Mouse (Mus musculus) CD8-positive naive resting alpha-beta T cell, adult 57 days (primary cell): ENCODE data around the gene Olfr551. TPM values are rescaled to one million over a fixed set of nuclear protein-coding genes. Genes with fewer than 3 reads are reported as not detected.

Experiments
- total RNA-seq: library from RNA; stranded (reverse); gene quantifications from one replicate; pipeline ENCODE4 v1.2.4, GENCODE M21; 2023

The Olfr551 gene
- total RNA-seq = not detected

GRCm38 (mm10) chr7:102591786-102592185, at the start of gene Olfr551:
Olfr551 (minus strand) TSS chr7:102591886.

GRCm38 (mm10) chr7:102638132-102638531, 46.4 kb upstream of the Olfr551 start, which contains the start of gene Olfr554:
Olfr554 (plus strand) TSS chr7:102638432.

GRCm38 (mm10) chr7:102618118-102618517, 26.4 kb upstream of the Olfr551 start, which contains the start of gene Olfr553:
Olfr553 (minus strand) TSS chr7:102618218.

DNA sequence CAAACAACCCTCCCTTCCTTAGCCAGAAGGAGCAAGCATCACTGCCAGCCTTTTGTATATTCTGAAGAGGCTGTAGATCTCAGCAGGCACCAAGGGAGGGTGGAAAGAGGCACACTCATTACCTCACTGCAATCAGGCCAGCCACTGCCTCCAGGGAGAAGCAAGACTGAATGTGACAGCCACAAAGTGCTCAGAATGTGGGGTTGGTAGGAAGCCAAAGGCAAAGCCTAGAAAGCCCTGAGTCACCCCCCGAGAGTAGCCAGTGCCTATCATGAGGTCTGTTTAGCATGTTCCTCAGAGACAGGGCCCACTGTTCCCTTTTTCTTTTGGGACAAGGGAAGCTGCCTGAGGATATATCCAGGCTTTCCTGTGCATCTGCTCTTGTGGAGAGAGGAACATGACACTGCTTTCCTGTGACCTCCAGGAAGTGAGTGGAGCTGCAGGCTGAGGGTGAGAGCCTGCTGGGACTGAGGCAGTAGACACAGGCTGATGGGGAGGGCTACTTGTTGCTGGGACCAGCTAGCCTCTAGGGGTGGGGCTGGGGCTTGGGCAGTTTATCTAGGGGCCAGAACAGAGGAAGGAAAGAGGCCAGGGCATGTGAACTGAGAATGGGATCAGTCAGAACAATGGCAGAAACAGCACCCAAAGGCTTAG, 5.8 kb upstream of the Olfr551 start, which contains the start of gene Olfr552:
Gene Olfr552 (plus strand): TSS at position 393 of the 654 bp plus-strand sequence.

DNA sequence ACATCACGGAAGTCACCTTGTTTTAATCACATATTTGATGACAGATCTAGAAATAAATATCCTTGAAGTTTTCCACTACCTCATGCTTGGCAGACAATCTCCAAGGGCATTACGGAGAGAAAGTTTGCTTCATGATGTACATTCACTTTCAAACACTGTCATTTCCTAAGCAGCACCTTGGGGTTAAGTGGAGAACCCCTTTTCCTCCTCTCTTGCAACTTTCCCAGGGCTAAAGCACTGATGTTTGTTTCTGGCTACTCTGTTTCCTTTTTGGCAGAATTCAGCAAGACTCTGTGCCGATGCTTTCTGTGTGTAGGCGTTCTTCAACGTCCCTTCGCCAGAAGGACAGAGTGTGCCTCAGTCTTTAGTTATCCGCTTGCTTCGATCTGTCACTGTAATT, 20.5 kb downstream of the Olfr551 start, which contains the start of gene Olfr550:
Gene Olfr550 (plus strand): TSS at position 301 of the 400 bp plus-strand sequence.

GRCm38 (mm10) chr7:102564999-102565997, 26.4 kb downstream of the Olfr551 start, which contains the start of gene Trim21:
Trim21 (minus strand) TSS chr7:102565486.

DNA sequence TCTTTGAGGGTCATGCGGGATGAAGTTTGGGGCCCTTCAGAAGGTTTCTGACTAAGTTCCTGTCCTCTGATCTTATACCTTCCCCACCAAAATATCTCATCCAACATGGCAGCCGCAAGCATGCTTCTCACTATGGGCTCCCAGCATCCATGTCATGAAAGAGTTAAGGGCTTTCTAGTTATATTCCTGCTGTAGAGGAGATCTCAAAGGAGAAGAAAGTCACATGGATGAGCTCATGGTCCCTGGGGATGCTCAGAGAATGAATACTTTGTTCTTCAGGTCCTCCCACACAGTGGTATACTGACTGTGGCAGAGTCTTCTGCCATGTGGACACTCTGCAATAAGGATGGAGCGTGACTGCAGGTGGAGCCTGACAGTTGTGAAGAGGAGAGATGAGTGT, 42.1 kb downstream of the Olfr551 start, which contains the start of gene Olfr549:
Gene Olfr549 (plus strand): TSS at position 301 of the 400 bp plus-strand sequence.

DNA sequence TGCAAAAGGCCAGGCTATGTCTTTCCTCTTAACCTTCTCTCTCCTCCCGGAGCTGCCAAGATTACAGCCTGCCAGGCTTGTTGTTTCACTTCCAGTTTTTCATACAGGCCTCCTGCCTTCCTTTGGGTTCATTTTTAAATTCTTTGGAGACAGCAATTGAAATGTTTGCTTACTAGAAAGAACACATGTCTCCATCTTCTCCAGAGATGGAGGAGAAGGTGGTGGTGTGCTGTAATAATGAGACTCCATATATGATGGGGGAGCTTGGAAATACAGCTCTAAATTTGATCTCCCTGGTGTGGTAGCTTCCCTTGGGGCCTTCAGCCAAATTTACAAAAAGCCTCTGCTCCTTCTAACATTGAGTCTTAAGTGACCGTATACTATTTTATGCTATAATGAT, 51.1 kb downstream of the Olfr551 start, which contains the start of gene Olfr548-ps1:
Gene Olfr548-ps1 (plus strand): TSS at position 301 of the 400 bp plus-strand sequence.

GRCm38 (mm10) chr7:102534449-102534848, 57.2 kb downstream of the Olfr551 start, which contains the start of gene Olfr547:
Olfr547 (plus strand) TSS chr7:102534749.

Other genes with a start within 250 kb of the Olfr551 start
- gene Rrm1, start 150.2 kb downstream of the Olfr551 start, total RNA-seq = 34.5 TPM
- gene Olfr543, start 110.2 kb downstream of the Olfr551 start, total RNA-seq = not detected
- gene Olfr544, start 103.6 kb downstream of the Olfr551 start, total RNA-seq = not detected
- not detected for gene Olfr545, start 92.3 kb downstream of the Olfr551 start, total RNA-seq
- not detected for gene Olfr547, start 57.1 kb downstream of the Olfr551 start, total RNA-seq
- gene Olfr548-ps1, start 51.0 kb downstream of the Olfr551 start, total RNA-seq = not detected
- gene Olfr549, start 42.0 kb downstream of the Olfr551 start, total RNA-seq = not detected
- gene Trim21, start 26.4 kb downstream of the Olfr551 start, total RNA-seq = 43.3 TPM
- not detected for gene Olfr550, start 20.4 kb downstream of the Olfr551 start, total RNA-seq
- gene Olfr552, start 5.9 kb upstream of the Olfr551 start, total RNA-seq = not detected
- gene Olfr553, start 26.3 kb upstream of the Olfr551 start, total RNA-seq = not detected
- not detected for gene Olfr554, start 46.5 kb upstream of the Olfr551 start, total RNA-seq
- gene Olfr555, start 66.9 kb upstream of the Olfr551 start, total RNA-seq = not detected
- not detected for gene Olfr556, start 73.0 kb upstream of the Olfr551 start, total RNA-seq
- gene Trim68, start 95.4 kb upstream of the Olfr551 start, total RNA-seq = 14.1 TPM
- not detected for gene Olfr557, start 104.0 kb upstream of the Olfr551 start, total RNA-seq
- gene Olfr558, start 110.3 kb upstream of the Olfr551 start, total RNA-seq = not detected
- not detected for gene Olfr33, start 127.2 kb upstream of the Olfr551 start, total RNA-seq
- not detected for gene Olfr559, start 135.6 kb upstream of the Olfr551 start, total RNA-seq
- gene Olfr560, start 167.5 kb upstream of the Olfr551 start, total RNA-seq = not detected
- not detected for gene Olfr78, start 167.6 kb upstream of the Olfr551 start, total RNA-seq
- not detected for gene Olfr561, start 179.3 kb upstream of the Olfr551 start, total RNA-seq
- not detected for gene Olfr564, start 211.6 kb upstream of the Olfr551 start, total RNA-seq